Mouse (Mus musculus): ENCODE measurements around the gene Camsap3. TPM values are rescaled to one million over a fixed set of nuclear protein-coding genes. Genes with fewer than 3 reads are reported as not detected.

Camsap3 gene
- 0.12 to 0.27 TPM (median 0.18 TPM) in 4 replicates for total RNA-seq (2023; ENCODE audit: inconsistent age)

DNA sequence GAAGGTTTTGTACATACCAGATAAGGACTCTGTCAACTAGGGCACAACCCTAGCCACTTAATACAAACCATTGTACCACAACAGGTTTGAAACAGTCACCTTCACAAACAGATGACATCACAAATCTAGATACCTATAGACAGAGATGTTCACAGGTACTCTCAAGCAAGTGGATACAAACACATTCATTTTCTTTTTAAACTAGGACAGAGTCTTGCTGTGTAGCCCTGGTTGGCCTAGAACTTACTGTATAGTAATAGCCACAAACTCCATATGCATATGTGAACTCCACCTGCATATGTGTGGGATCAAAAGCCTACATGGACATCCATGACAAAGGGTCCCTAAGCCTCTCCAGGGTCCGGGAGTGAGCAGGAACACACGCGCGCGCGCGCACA is at the start of gene Camsap3:
Camsap3 (plus strand) TSS at position 301 of the 398 bp plus-strand sequence.

DNA sequence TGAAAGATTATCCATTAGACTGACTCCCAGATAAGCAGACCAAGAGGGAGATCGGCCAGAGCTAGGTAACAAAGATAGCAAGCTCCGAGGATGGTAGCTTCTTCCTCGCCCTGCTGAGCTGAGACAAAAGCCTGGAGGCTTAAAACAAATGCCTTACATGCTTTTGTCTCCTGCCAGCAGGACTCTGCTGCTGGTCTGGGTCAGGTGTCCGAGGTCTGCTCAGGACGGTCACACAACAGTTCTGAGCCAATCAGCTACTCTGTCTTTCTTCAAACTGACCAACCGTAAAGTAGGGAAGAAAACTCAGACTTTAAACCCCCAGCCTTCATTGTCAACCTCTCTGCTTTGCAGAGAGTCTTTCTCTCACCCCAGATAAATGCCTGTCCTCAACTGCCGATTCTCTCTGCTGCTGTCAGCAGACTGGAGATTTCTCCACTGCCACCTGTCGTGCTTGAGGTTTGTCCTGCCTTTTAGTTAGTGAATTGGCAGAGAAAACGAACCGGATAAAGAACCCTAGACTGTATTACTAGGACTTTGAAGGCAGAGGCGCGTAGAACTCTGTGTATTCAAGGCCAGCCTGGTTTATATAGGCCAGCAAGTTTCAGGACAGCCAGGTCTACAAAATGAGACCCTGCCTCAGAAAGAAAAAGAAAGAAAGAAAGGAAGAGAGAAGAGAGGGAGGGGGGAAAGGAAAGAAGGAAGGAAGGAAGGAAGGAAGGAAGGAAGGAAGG is 19.3 kb upstream of the Camsap3 start, which contains the start of gene C330021F23Rik:
C330021F23Rik (plus strand) TSS at position 350 of the 731 bp plus-strand sequence.

DNA sequence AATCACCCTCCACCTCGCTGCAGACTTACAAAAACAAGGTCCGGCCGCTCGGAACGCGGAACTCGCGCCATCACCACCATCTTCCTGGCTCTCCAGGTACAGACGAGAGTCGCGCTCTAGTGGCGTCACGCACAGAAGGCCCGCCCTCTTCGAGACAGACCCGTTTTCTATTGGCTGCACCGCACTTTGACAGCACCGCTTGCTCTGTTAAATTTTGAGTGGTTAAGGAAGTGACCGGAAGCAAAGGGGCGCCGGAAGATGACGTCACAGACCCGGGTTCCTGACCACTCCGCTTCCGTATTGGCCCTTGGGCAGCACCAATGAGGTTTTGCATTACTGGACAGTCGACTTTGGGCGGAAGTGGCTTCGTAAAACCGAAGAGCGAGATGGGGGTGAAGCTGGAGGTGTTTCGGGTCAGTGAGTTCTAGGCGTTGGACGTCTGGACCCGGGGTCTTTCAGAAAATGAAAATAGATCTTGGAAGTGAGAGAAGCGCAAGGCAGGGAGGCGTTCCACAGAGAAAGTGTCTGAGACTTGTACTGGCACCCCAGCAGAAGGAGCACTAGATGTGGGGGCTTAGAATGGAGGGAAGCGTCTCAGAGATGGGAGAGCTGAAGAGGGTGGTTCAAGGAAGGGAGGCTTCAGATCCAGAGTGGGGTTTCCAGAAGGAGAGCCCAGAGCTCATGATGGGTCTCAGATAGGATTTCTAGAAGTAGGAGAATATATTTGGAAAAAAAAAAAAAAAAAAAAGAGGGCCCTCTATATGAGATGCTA is 34.3 kb downstream of the Camsap3 start, which contains the start of the genes Xab2 and Pet100:
Xab2 (minus strand) TSS at position 118 of the 772 bp plus-strand sequence.
Pet100 (plus strand) TSS at position 350 of the 772 bp plus-strand sequence.

DNA sequence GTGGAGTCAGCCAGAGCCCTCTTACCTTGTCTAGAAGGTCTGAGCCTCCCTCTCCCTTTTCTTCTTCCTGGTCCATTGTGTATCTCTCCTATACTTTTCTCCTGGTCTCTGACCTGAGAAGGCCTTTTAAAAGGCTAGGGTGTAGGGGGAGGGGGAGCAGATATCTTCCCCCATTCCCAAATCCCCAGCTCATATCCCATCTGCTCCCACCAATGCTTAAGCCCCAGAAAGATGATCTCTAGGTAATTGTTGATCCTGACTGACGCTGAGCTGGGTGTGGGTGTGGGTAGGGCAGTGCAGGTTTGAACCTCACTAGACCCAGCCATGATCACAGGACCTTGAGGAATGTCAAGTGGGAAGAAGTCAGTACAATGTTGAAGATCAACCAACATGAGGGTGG is 38.4 kb downstream of the Camsap3 start, which contains the start of gene Pcp2:
Pcp2 (minus strand) TSS at position 101 of the 400 bp plus-strand sequence.

DNA sequence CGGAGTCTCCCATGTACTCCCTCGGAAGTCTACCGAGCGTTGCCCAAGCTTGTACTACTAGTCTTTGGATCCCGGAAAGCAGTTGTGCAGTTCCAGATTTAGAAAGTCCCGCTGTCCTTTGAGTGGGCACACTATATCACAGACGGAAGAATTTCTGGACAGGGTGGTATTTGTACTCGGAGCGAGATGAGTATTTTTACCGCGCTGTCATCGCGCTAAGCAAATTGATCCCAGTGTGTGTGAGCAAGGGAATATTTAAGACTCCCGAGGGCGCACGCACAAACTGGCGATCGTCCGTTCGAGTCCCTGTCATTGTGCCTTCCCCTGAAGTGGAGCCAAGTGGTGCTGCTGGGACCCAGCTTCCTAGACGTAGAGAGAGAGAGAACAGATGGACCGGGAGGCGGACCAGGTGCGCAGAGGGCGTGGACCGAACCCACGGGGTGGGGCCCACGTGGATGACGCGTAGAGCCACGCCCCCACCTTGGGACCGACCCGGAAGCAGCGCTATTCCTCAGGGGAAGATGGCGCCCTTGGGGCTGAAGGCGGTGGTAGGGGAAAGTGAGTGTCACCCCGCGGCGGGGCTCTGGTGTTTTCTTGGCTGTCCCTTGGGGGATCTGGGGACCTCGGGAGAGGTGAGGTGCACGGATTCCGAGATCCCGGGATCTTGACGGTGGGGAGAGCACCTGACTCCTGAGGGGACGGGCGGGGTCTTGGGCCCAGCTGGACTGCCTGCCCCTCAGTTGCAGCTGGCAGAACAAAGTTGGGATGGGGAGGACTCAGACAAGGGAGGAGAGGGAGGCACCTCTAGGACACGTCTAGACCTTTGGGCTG is 43.8 kb downstream of the Camsap3 start, which contains the start of gene Stxbp2:
Stxbp2 (plus strand) TSS at position 309 of the 831 bp plus-strand sequence.

DNA sequence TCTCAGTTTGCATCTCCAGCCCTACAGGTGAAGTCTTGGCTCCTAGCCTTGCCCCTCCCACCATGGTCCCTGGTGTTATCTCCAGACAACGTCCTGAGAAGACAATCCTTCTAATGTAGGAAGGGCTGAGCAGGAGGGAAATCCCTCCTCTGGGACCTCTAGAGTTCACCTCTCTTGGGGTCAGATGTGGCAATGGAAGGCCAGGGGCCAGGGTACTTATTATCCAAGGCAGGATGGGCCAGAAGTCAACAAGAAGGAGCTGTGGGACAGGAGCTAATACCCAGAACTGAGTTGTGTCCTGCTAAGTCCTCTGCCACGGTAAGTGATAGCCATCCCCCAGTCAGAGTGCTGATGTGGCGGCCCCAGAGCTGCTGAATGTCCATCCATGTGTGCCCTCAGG is 68.4 kb downstream of the Camsap3 start, which contains the start of gene Retn:
Retn (plus strand) TSS at position 245 of the 400 bp plus-strand sequence.

Other genes with a start within 250 kb of the Camsap3 start
- 230 to 250 TPM (median 241 TPM) in 4 replicates for gene A430078G23Rik, start 233.9 kb upstream of the Camsap3 start, total RNA-seq (2023; ENCODE audit: inconsistent age)
- gene Arhgef18, start 194.3 kb upstream of the Camsap3 start, total RNA-seq (2023; ENCODE audit: inconsistent age): 226 to 260 TPM (median 253 TPM) in 4 replicates
- 0.80 to 1.7 TPM (median 1.4 TPM) in 4 replicates for gene Pex11g, start 119.6 kb upstream of the Camsap3 start, total RNA-seq (2023; ENCODE audit: inconsistent age)
- 4.9 to 9.2 TPM (median 7.3 TPM) in 4 replicates for gene Tex45, start 116.4 kb upstream of the Camsap3 start, total RNA-seq (2023; ENCODE audit: inconsistent age)
- 8.0 to 11.4 TPM (median 9.8 TPM) in 4 replicates for gene Zfp358, start 94.2 kb upstream of the Camsap3 start, total RNA-seq (2023; ENCODE audit: inconsistent age)
- 89.1 to 114 TPM (median 104 TPM) in 4 replicates for gene Mcoln1, start 86.8 kb upstream of the Camsap3 start, total RNA-seq (2023; ENCODE audit: inconsistent age)
- 60.2 to 80.5 TPM (median 68.7 TPM) in 4 replicates for gene Pnpla6, start 71.9 kb upstream of the Camsap3 start, total RNA-seq (2023; ENCODE audit: inconsistent age)
- not detected in 4 replicates for gene C330021F23Rik, start 19.3 kb upstream of the Camsap3 start, total RNA-seq (2023; ENCODE audit: inconsistent age)
- 91.5 to 105 TPM (median 97.7 TPM) in 4 replicates for gene Xab2, start 34.0 kb downstream of the Camsap3 start, total RNA-seq (2023; ENCODE audit: inconsistent age)
- 67.8 to 74.9 TPM (median 70.5 TPM) in 4 replicates for gene Pet100, start 34.3 kb downstream of the Camsap3 start, total RNA-seq (2023; ENCODE audit: inconsistent age)
- not detected in 4 replicates for gene Pcp2, start 38.3 kb downstream of the Camsap3 start, total RNA-seq (2023; ENCODE audit: inconsistent age)
- 248 to 283 TPM (median 258 TPM) in 4 replicates for gene Stxbp2, start 43.7 kb downstream of the Camsap3 start, total RNA-seq (2023; ENCODE audit: inconsistent age)
- not detected in 4 replicates for gene Retn, start 68.5 kb downstream of the Camsap3 start, total RNA-seq (2023; ENCODE audit: inconsistent age)
- not detected in 4 replicates for gene Mcemp1, start 78.5 kb downstream of the Camsap3 start, total RNA-seq (2023; ENCODE audit: inconsistent age)
- gene Fcor, start 85.1 kb downstream of the Camsap3 start, total RNA-seq (2023; ENCODE audit: inconsistent age): 1.6 TPM in 1 of 4 replicates, not detected in the others
- gene Trappc5, start 89.0 kb downstream of the Camsap3 start, total RNA-seq (2023; ENCODE audit: inconsistent age): 19.9 to 22.8 TPM (median 21.2 TPM) in 4 replicates
- gene Fcer2a, start 106.9 kb downstream of the Camsap3 start, total RNA-seq (2023; ENCODE audit: inconsistent age): 517 to 653 TPM (median 596 TPM) in 4 replicates
- gene Clec4g, start 133.4 kb downstream of the Camsap3 start, total RNA-seq (2023; ENCODE audit: inconsistent age): 0.35 TPM in 1 of 4 replicates, not detected in the others
- 0.35 to 1.5 TPM (median 0.90 TPM) in 4 replicates for gene Cd209a, start 161.7 kb downstream of the Camsap3 start, total RNA-seq (2023; ENCODE audit: inconsistent age)

Measured in B cell, adult (primary cell).